Mouse (Mus musculus): ENCODE measurements at regions not wholly inside any gene's neighbourhood (a gene's known extent, or its start where the extent isn't known, plus 50 kb on each side); places are given as distances from the start of the nearest gene placed in this dataset.
A peak's percentile ranks its signal among the peaks of the same experiment; 100 is the strongest.

DNA sequence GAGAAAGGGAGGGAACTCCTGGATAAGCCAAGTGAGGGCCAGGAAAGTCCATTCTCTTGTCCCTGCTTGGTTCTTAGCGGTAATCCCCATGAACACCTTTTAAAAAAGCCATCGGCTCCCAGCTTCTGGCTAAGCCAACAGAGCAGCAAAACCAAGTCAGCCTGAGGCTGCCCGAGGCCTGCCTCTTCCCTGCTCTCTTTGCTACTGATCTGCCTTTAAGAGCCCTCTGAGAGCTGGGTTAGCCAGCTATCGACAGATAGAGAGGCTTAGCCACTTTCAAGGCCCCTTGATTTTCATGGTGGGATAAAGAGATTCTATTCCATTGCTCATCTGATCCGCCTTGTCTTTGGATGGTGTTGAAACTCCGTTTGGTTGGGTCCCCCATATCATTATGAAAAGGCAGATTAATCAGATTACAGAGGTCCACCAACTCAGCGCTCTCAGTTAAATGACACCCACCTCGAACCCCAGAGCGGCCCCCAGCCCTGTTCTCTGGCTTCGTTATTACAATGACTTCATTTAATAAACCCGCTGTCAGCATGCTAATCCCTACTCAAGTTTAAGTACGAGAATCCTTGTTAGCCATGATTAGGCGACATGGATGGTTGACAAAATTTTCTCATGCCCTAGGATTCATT, 66.1 kb downstream of the Slc4a3 start:
- no peak for DNase-seq

- no peak for DNase-seq
Observed at GRCm38 (mm10) chr1:75613206-75613605, 67.1 kb downstream of the Slc4a3 start.

GRCm38 (mm10) chr1:75616971-75617370, 70.9 kb downstream of the Slc4a3 start:
- DNase-seq, result no peak

GRCm38 (mm10) chr1:75618367-75618790, 72.3 kb downstream of the Slc4a3 start:
- no peak for DNase-seq

DNA sequence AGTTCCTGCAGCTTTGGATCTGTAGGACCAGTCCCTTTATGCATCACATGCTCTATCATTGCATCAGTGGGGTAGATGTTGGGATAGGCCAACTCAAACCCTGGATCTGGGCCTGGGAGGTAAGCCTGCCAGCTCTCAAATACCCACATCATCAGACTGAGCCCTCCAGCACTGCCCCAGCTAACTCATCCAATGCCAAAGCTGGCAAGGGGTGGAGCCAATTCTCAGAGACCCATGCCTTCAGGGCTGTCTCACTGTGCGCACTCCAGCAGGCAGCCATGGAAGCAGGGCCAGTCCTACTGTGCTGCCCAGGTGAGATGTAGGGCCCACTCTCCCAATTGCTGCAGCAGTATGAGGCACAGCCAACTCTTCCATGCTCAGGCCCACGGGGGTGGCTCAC, 84.2 kb downstream of the Slc4a3 start:
- no peak for DNase-seq

- DNase-seq, result no peak
Observed at GRCm38 (mm10) chr1:75631729-75632128, 85.7 kb downstream of the Slc4a3 start.

- no peak for DNase-seq
Observed at GRCm38 (mm10) chr1:75635591-75635990, 89.5 kb downstream of the Slc4a3 start.

DNA sequence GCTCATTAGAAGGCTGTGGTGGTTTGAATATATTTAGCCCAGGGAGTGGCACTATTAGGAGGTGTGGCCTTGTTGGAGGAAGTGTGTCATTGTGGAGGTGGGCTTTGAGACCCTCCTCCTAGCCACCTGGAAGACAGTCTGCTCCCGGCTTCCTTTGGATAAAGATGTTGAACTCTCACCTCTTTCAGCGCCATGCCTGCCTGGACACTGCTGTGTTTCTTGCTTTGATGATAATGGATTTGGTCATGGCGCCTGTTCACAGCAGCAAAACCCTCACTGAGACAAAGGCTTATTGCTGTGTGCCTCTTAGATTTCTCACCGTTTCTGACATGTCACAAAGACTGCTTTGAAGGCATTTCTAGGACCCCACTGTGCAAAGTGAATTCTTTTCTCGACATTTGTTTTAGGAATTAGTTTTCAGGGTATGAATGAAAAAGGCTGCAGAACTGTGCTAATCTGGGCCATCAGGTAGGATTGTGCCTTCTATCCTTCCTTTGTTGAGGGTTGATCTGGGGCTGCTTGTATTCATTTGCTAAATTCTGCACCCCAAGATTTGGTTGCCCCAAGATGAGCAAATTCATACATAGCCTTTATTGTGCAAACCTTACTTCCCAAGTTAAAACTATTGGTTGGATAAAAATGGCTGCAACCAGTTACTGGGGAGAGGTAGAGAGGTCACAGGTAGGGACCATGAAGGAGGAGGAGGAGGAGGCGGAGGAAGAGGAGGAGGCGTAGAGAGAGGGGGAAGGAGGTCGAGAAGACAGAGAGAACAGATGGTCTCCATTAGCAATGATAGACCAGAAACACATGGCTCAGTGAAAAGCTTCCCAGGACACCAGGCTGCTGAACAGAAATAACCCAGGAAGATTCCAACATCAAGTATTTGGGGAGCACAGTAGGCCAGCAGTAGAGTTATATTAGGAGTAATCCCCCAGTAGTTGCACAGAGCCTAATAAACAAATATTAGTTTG, 93.2 kb downstream of the Slc4a3 start:
- DNase-seq, result no peak

DNA sequence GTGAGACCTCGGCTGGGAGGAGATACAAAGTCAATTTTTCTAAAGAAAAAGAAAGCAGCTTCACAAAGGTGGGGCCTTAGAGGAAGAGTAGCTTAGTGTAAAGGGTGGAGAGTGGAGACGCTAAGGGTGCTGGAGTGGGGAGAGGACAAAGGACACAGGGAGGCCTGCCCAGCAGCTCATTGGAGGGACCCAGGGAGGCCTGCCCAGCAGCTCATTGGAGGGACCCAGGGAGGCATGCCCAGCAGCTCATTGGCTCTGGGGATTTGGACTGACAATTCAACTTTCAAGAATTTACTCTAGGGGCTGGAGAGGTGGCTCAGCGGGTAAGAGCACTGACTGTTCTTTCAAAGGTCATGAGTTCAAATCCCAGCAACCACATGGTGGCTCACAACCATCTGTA, 96.4 kb downstream of the Slc4a3 start:
- DNase-seq, result no peak

DNA sequence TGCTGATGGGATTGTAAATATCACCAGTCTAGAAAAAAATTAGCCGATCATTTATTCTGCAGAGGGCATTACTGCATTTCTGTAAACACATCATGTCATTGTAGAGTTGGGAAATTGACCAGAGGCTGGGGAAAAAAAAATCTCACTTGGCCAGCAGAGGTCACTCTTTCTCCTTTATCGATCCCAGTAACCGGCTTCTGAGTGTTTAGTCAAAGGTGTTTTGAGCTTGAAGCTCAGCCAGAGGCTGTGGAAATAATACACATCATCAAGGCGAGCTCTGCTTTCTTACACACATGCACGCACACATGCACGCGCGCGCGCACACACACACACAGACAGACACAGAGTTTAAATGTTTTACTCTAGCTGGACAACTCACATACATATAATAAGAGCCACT, 106.5 kb downstream of the Slc4a3 start:
- peak; percentile 64 for DNase-seq

GRCm38 (mm10) chr1:75652987-75653573, 107.0 kb downstream of the Slc4a3 start:
- DNase-seq, result no peak

GRCm38 (mm10) chr1:75653671-75654076, 107.6 kb downstream of the Slc4a3 start:
- DNase-seq, result peak; percentile 67

DNA sequence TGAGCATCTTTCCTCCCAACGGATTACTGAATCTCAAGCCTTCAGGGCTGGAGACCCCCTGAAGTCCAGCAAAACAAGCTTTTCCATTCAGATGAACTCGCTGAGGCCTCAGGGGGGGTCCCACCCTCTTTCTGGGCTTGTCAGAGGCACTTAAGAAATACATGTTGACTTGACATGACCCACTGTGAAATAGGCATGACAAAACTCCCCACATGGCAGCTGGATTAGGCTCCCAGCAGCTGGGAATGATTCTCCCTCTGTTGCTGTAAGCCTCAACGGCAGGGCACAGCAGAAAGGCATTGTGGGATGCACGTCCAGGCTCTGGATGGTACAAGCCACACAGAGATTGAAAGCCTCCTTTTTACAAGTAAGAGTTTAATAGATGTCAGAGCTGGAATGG, 110.5 kb downstream of the Slc4a3 start:
- DNase-seq, result no peak

GRCm38 (mm10) chr1:75660336-75661100, 114.5 kb downstream of the Slc4a3 start:
- no peak for DNase-seq

GRCm38 (mm10) chr1:75662141-75662990, 116.3 kb downstream of the Slc4a3 start:
- DNase-seq, result peak; percentile 56

DNA sequence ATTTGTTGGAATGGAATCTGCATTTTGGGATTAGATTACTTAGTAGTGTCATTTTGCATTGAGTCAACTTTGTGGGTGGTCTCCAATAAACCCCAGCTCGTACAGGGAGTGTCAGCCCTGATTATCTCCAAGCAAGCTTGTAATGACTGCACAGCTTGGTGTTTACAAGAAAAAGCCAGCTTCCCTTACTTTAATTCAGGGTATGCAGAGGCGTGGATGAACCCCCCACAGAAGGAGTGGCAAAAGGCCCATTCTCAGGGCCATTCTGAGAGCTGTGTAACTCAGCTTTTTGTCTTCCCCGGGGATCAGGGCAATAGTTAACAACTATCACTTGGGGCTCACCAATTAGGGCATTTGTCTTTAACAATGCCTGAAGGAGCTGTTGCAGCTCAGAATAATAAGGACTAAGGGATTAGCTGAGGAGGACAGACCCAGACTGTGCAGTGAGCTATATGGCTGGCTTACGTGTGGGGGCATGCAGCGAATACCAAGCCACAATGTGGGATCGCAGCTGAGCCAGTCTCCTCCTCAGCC, 121.7 kb downstream of the Slc4a3 start:
- DNase-seq, result no peak

GRCm38 (mm10) chr1:75676295-75676694, 130.2 kb downstream of the Slc4a3 start:
- no peak for DNase-seq

GRCm38 (mm10) chr1:75677695-75678094, 131.6 kb downstream of the Slc4a3 start:
- DNase-seq, result no peak

- DNase-seq, result no peak
Observed at GRCm38 (mm10) chr1:75678279-75678678, 132.2 kb downstream of the Slc4a3 start.

GRCm38 (mm10) chr1:75680366-75680765, 134.3 kb downstream of the Slc4a3 start:
- no peak for DNase-seq

- DNase-seq, result no peak
Observed at GRCm38 (mm10) chr1:75681913-75682312, 135.8 kb downstream of the Slc4a3 start.

GRCm38 (mm10) chr1:75692781-75693180, 146.7 kb downstream of the Slc4a3 start:
- DNase-seq, result no peak

All from kidney, postnatal 14 days (tissue).